Mouse (Mus musculus) embryonic facial prominence, embryonic 15.5 days (tissue): ENCODE measurements around the gene Pced1a. TPM values are rescaled to one million over a fixed set of nuclear protein-coding genes. Genes with fewer than 3 reads are reported as not detected.

Experiments used
- ATAC-seq: fragments of 200-750 bp; cut with Nextera tagmentation; 2 replicates; pipeline ENCODE4 v1.8.0; 2017; ENCODE audit warnings: low read depth, moderate TSS enrichment; ENCODE audit not compliant: insufficient number of reproducible peaks, low FRiP score, low TSS enrichment
- H3K27ac ChIP-seq: fragments of 300-500 bp; sonication (generic); replicated peaks from 2 replicates; pipeline ENCODE4 v1.5.1; 2015; ENCODE audit warnings: mild to moderate bottlenecking, inconsistent platforms
- H3K27me3 ChIP-seq: fragments of 300-500 bp; sonication (generic); 2 replicates; pipeline ENCODE4 v1.6.1; 2015; ENCODE audit warnings: inconsistent platforms
- H3K36me3 ChIP-seq: fragments of 300-500 bp; sonication (generic); 2 replicates; pipeline ENCODE4 v1.6.1; 2015; ENCODE audit warnings: mild to moderate bottlenecking, inconsistent platforms
- H3K4me1 ChIP-seq: fragments of 300-500 bp; sonication (generic); 2 replicates; pipeline ENCODE4 v1.6.1; 2015; ENCODE audit warnings: inconsistent platforms
- H3K4me2 ChIP-seq: fragments of 300-500 bp; sonication (generic); replicated peaks from 2 replicates; pipeline ENCODE4 v1.6.1; 2015; ENCODE audit warnings: mild to moderate bottlenecking, inconsistent platforms
- H3K4me3 ChIP-seq: fragments of 300-500 bp; sonication (generic); replicated peaks from 2 replicates; pipeline ENCODE4 v1.5.1; 2015; ENCODE audit warnings: mild to moderate bottlenecking, inconsistent platforms
- H3K9ac ChIP-seq: fragments of 300-500 bp; sonication (generic); 2 replicates; pipeline ENCODE4 v1.6.1; 2015; ENCODE audit warnings: inconsistent platforms
- H3K9me3 ChIP-seq: fragments of 300-500 bp; sonication (generic); replicated peaks from 2 replicates; pipeline ENCODE4 v1.6.1; 2016; ENCODE audit warnings: inconsistent platforms
- WGBS: fragments of 180-500 bp; shearing (Covaris S2); methylation state at CpG from one replicate; pipeline ENCODE4 v1.1.7; 2015; 5-methylcytosine and 5-hydroxymethylcytosine counted together
- polyA plus RNA-seq: library from polyadenylated mRNA; unstranded; fragments of >200 nt; fragmentation: Nextera tagmentation; extraction: Ambion mirVana; gene quantifications from 2 replicates; pipeline ENCODE4 v1.2.1, GENCODE M21; 2015

Gene Pced1a
- polyA plus RNA-seq, 1 experiment from 2014 or later: 19.5 TPM

DNA sequence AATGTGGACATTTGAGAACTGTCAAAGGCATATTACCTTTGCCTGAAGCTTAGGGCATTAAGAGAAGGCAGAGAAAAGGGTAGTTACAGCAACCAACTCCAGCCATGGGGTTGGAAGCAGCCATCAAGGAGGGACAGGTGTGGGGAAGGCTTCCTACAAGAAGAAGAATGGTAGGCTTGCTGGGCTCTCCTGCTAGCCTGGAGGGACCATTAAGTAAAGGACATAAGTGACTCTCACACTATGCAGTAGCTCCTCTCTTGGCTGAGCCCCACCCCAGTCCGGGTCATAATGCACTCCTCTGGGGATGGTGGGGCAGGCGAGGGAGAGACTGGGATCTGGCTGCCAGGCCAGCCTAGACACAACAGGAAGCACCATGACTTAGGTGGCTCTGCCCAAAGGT lies 18.3 kb downstream of the Pced1a start, which contains the start of gene Tmem239:
Tmem239 (plus strand) TSS at position 301 of the 400 bp plus-strand sequence.
- no peak for ATAC-seq
- WGBS: 88% methylated on average over 2 of the region's 2 CpGs

DNA sequence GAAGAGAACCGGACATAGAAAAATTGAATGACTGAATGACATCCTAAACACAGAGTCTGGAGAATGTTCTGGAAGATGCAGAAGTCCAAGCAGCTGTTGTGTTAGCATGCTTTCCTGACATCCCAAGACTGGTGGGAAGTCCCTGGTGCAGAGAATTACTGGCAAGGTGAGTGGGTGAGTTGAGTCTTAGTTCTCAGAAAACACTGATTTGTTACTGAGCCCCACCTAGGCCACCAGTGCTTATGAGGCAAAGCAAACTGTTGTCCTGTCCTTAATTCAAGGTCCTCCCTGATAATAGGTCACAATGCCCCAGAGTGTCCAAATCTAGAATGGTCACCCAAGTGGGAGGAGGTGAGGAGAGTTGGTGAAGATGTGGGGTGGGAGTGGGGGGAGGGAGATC lies 19.6 kb downstream of the Pced1a start, which contains the start of the genes Gm28372 and 1700020A23Rik:
Gm28372 (plus strand) TSS at position 301 of the 400 bp plus-strand sequence.
1700020A23Rik (plus strand) TSS at position 321 of the 400 bp plus-strand sequence.
- Histone ChIP-seq H3K4me1 (peaks cover 9% of the 10 kb centered on the region), H3K36me3 (no peaks in the 10 kb centered on the region), H3K27me3 (no peaks in the 10 kb centered on the region; the same call in 1 of the 2 replicates), H3K4me3 (no peak within 1 kb of the TSS), H3K9ac (no peak within 1 kb of the TSS), H3K9me3 (no peaks in the 10 kb centered on the region), H3K4me2 (no peak within 1 kb of the TSS), H3K27ac (no peak within 1 kb of the TSS)
- 91% methylated on average over 1 of the region's 1 CpGs for WGBS
- ATAC-seq: no peak

More for the DNA sequence above, 18.3 kb downstream of the Pced1a start, which contains the start of gene Tmem239:
- no peaks in the 10 kb centered on the region; the same call in 1 of the 2 replicates for H3K27me3 ChIP-seq
- H3K27ac ChIP-seq: no peak within 1 kb of the TSS
- no peak within 1 kb of the TSS for H3K4me2 ChIP-seq
- H3K4me3 ChIP-seq: no peak within 1 kb of the TSS
- H3K9me3 ChIP-seq: no peaks in the 10 kb centered on the region
- H3K9ac ChIP-seq: no peak within 1 kb of the TSS
- H3K36me3 ChIP-seq: no peaks in the 10 kb centered on the region
- peaks cover 9% of the 10 kb centered on the region for H3K4me1 ChIP-seq

DNA sequence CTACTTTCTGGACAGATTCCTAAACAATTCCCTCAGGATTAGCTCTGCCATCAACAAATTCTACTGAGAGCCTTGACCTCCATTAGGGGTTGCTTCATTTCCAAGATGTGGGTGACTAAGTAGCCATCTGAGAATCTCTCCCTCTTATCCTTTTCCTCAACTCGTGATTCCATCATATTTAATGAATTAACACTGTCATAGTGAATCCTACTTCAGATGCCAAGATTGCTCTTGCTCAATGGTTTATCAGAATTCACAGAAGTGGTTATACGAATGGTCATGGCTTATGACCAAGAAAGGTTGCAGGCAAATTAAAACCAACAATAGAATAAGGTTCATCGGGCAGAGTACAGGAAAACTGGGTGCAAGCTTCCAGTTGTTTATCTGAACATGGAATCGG lies 22.6 kb downstream of the Pced1a start:
- Histone ChIP-seq H3K27me3 (no peaks in the 10 kb centered on the region; the same call in 1 of the 2 replicates), H3K27ac (no peak overlapping the region), H3K4me2 (no peak overlapping the region), H3K36me3 (no peaks in the 10 kb centered on the region), H3K9ac (no peak overlapping the region), H3K4me1 (peaks cover 13% of the 10 kb centered on the region; the same call in 1 of the 2 replicates), H3K4me3 (no peak overlapping the region), H3K9me3 (no peaks in the 10 kb centered on the region)
- WGBS: 74% methylated on average over 4 of the region's 4 CpGs
- ATAC-seq: no peak

DNA sequence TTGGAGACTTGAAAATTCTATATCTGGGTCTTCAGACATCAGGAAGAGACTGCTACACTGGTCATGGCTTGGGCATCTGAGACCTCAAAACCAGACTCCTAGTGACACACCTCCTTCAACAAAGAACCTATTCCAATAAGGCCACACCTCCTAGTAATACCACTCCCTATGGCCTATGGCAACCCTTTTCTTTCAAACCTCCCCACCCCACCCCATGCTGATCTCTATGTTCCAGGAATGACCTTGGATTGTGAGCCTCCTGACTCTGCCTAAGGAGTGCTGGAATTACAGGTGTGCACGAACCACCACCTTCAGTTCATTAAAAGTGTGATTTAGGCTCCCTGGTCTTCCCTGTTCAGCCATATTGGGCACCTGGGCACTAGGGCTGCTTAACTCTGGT lies 24.5 kb downstream of the Pced1a start:
- Histone ChIP-seq H3K4me3 (no peak overlapping the region), H3K27ac (no peak overlapping the region), H3K36me3 (peaks cover 5% of the 10 kb centered on the region; the same call in 1 of the 2 replicates), H3K9me3 (no peaks in the 10 kb centered on the region), H3K27me3 (no peaks in the 10 kb centered on the region), H3K4me2 (no peak overlapping the region), H3K9ac (no peak overlapping the region), H3K4me1 (peaks cover 24% of the 10 kb centered on the region; the same call in 1 of the 2 replicates)
- 78% methylated on average over 1 of the region's 1 CpGs for WGBS
- no peak for ATAC-seq

DNA sequence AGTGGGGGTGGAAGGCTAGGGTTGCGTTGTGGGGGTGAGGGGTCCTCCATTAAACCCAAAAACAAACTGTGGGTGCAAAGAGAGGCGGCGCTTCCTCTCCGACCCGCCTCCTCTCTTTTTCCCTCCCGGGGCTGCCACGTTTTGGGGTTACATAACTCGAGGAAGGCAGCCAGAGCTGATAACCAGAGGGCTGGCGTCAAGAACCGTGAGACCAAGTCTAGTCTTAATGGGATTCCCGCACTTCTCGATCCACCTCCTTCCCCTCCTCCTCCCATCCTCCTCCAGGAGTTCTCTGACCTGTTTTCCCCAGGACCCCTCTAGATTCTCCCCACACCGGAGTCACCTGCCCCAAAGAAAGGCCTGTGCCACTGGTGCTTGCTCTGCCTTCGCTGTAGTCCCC lies 26.4 kb downstream of the Pced1a start:
- Histone ChIP-seq H3K9me3 (no peaks in the 10 kb centered on the region), H3K27ac (peak overlapping the region; percentile 82; the same call in 1 of the 2 replicates), H3K4me1 (peaks cover 24% of the 10 kb centered on the region; the same call in 1 of the 2 replicates), H3K27me3 (no peaks in the 10 kb centered on the region), H3K4me3 (peak overlapping the region; percentile 69), H3K4me2 (peak overlapping the region; percentile 81), H3K36me3 (peaks cover 24% of the 10 kb centered on the region), H3K9ac (no peak overlapping the region)
- ATAC-seq: no peak
- WGBS: 16% methylated on average over 14 of the region's 14 CpGs

DNA sequence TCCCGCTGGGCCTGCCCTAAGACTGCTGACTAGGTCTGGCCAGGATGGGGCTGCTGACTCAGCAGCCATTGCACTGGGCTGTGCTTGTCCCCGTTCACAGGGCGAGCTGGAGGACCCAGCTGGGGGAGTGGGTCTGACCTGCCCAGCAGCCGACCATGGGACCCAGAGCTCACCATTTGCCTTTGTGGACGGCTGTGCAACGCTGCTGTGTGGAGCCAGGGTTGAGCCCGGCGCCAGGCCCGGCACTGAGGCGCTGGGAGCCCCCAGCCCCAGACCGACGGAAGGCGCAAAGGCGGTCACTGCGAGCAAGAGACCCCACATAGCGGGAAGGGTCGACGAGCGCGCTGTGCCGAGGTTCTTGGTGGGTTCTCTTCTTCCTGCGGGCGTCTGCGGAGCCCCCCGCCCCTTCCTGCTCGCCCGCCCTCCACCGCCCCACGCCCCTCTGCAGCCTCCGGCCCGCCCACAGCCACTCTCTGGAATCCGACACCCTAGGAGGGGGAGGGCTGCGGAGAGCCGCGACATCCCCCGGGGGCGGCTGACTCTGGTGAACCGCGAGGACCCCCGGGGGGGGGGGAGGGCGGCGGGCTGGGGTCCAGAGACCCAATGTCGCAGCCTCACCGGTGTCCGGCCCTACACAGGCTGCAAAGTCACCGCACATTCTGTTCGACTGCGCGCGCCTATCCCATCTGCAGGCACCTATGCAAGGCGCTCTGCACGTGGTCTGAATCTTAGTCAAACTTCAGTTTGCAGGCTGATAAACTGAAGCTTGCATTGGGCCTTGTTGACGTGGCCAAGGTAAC lies 27.1 kb downstream of the Pced1a start, which contains the start of gene Cpxm1:
Cpxm1 (minus strand) TSS at position 389 of the 800 bp plus-strand sequence.
- peaks cover 24% of the 10 kb centered on the region; the same call in 1 of the 2 replicates for H3K4me1 ChIP-seq
- peak within 1 kb of the TSS; percentile 81 for H3K9ac ChIP-seq
- H3K27me3 ChIP-seq: no peaks in the 10 kb centered on the region
- H3K27ac ChIP-seq: peak within 1 kb of the TSS; percentile 82
- under 1% methylated on average over 40 of the region's 53 CpGs for WGBS
- H3K4me3 ChIP-seq: peak within 1 kb of the TSS; percentile 69
- peak; percentile 87 for ATAC-seq
- H3K9me3 ChIP-seq: no peaks in the 10 kb centered on the region
- peaks cover 28% of the 10 kb centered on the region for H3K36me3 ChIP-seq
- H3K4me2 ChIP-seq: peak within 1 kb of the TSS; percentile 81

DNA sequence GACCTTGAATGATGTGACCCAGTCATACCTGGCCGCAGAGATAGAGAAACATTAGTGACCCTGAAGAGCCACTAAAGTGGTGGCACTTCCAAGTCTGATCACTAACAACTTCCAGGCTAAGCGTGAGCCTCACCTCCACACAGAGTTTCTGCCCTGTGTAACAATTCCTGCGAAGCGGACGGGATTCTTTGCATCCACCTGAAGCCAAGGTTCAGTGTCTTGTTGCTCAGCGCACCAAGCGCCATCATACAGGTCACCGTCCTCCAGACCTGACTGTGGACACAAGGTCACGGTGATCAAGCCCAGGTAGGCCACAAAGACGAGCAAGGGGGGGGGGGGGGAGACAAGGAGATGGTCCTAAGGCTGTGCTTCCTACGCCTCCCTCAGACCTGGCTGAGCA lies 28.8 kb downstream of the Pced1a start:
- Histone ChIP-seq H3K9me3 (no peaks in the 10 kb centered on the region), H3K36me3 (peaks cover 28% of the 10 kb centered on the region), H3K9ac (no peak overlapping the region), H3K4me3 (no peak overlapping the region), H3K27me3 (no peaks in the 10 kb centered on the region), H3K27ac (no peak overlapping the region), H3K4me1 (peaks cover 24% of the 10 kb centered on the region; the same call in 1 of the 2 replicates), H3K4me2 (no peak overlapping the region)
- ATAC-seq: no peak
- 92% methylated on average over 11 of the region's 11 CpGs for WGBS

DNA sequence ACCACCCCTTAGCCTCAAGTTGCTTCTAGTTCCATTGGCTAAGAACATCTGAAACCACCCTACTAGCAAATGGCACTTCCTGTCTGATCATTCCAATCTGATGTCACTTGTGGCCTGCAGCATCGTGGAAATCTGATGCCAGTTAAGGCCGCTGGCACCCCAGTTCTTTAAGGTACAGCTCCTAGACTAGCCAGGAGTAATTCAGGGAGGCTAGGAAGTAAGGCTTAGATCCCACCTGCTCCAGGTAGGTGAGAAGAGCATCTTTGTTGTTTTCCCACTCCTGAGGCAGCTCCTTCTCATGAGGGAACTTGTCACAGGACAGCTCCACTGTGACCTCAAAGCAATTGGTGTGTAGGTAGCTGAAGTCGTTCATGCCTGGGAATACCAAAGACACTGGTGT lies 31.7 kb downstream of the Pced1a start:
- Histone ChIP-seq H3K36me3 (peaks cover 28% of the 10 kb centered on the region), H3K9me3 (no peaks in the 10 kb centered on the region), H3K4me2 (no peak overlapping the region), H3K4me3 (no peak overlapping the region), H3K27me3 (no peaks in the 10 kb centered on the region), H3K9ac (no peak overlapping the region), H3K27ac (no peak overlapping the region), H3K4me1 (peaks cover 18% of the 10 kb centered on the region; the same call in 1 of the 2 replicates)
- ATAC-seq: no peak
- WGBS: 72% methylated on average over 3 of the region's 3 CpGs

DNA sequence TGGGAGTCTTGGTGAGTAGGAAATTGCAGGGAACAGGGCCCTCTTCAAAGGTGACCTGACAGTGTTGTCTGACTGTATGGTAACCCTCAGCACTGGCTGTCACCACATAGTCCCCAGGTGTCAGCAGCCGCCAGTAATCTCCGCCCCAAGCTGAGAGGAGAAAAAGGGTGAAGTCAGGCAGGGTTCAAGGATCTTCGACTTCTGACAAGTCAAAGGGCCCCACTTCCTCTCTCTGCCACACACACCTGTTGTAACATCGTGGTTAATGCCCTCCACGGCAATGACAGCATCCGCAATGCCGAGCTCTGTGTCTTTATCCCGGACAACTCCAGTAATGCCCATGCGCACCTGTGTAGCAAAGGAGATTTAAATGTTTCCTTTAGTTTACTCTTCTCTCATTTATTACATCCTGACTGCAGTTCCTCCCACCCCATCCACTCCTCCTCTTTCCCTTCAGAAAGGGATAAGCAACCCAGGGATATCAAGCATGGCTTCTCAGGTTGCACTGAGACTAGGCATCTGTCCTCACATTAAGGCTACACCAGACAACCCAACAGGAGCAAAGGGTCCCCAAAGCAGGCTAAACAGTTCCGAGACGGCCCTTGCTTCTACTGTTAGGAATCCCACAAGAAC lies 33.4 kb downstream of the Pced1a start:
- Histone ChIP-seq H3K4me2 (no peak overlapping the region), H3K9me3 (no peaks in the 10 kb centered on the region), H3K27me3 (no peaks in the 10 kb centered on the region), H3K36me3 (peaks cover 28% of the 10 kb centered on the region), H3K27ac (no peak overlapping the region), H3K4me1 (peaks cover 4% of the 10 kb centered on the region; the same call in 1 of the 2 replicates), H3K9ac (no peak overlapping the region), H3K4me3 (no peak overlapping the region)
- WGBS: 79% methylated on average over 11 of the region's 11 CpGs
- no peak for ATAC-seq

DNA sequence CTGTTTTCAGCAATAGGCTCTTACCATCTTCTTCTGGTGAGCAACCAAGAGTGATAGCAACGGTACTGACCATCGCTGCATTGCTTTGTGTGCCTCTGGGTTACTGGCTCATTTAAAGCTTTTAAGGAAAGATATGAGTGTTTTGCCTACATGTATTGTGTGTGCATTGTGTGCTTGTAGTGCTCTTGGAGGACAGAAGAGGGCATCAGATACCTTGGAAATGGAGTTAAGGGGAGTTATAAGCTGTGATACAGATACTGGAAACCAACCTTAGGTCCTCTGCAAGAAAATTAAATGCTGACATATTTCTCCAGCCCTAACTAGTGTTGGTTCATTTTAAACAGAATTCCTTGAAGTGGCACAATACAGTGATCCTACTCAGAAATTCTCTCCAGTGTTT lies 35.7 kb downstream of the Pced1a start:
- ATAC-seq: no peak
- no peak overlapping the region for H3K4me2 ChIP-seq
- H3K27me3 ChIP-seq: no peaks in the 10 kb centered on the region
- no peak overlapping the region for H3K4me3 ChIP-seq
- H3K9ac ChIP-seq: no peak overlapping the region
- WGBS: 76% methylated on average over 2 of the region's 2 CpGs
- peaks cover 12% of the 10 kb centered on the region for H3K36me3 ChIP-seq
- H3K9me3 ChIP-seq: no peaks in the 10 kb centered on the region
- H3K27ac ChIP-seq: no peak overlapping the region
- H3K4me1 ChIP-seq: no peaks in the 10 kb centered on the region

DNA sequence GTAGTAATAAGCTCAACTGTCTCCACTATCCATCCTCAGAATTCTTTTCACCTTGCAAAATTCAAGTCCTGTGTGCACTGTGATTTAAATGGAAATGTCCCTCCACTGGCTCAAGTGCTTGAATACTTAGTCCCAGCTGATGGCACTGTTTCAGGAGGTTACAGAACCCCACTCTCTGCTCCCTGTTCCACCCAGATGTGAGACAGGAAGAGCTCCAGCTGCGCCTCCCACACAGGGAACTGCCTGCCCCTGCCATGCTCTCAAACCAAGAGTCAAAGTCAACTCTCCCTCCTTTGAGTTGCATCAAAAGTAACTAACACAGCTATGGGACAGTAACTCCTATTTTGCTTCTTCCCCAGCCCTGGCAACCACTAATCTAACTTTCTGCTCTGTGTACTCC lies 38.3 kb downstream of the Pced1a start:
- Histone ChIP-seq H3K27ac (no peak overlapping the region), H3K4me1 (no peaks in the 10 kb centered on the region), H3K9me3 (no peaks in the 10 kb centered on the region), H3K9ac (no peak overlapping the region), H3K4me3 (no peak overlapping the region), H3K27me3 (no peaks in the 10 kb centered on the region), H3K36me3 (no peaks in the 10 kb centered on the region; the same call in 1 of the 2 replicates), H3K4me2 (no peak overlapping the region)
- 68% methylated on average over 1 of the region's 1 CpGs for WGBS
- no peak for ATAC-seq
